Mouse (Mus musculus) kidney, postnatal 4 days (tissue): Measurements from ENCODE around the gene Fam120a.
A peak's percentile ranks its signal among the peaks of the same experiment; 100 is the strongest.

Experiments
- DNase-seq, 2 experiments: peaks; one replicate each; pipeline ENCODE4 v3.0.0; 2021; ENCODE audit warnings: mixed read lengths in 2 of 2

Fam120a gene

DNA sequence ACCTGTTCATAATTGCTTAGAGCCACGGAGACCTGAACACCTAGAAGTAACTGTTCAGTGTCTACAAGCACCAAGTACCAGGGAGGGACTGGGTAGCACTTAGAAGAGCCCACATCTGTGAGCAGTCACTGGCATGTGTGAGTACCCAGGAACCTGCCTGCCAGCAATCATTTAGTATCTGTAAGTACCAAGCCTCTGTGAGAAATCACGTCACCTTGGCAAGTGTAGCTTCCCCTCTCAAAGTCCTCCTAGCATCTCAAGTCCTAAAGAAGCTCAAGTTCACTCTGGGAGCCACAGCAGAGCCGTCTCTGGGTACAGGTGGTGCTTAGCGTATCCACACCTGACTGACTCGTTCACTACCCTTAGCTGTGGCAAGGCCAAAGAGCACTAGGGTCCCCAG lies 116.1 kb downstream of the Fam120a start:
- DNase-seq, result no peak

GRCm38 (mm10) chr13:48850771-48851170 lies 117.0 kb downstream of the Fam120a start:
- DNase-seq, result no peak

DNA sequence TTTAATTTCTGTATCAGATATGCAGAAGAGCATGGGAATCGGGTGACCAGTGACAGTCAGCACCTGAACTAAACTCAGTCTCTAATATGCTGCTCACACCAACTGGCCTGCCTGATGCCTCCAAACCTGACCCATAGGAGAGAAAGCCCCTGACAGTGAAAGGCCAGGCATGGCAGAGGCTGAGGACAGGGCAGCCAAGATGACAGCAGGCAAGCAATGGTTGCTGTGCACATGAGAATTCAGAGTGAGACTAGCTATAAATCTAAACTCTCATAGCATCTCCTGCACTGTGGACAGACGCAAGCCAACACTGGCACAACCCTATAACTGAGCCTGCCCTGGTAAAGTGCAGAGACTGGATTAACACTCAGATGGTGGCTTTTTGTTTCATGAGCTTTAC lies 117.5 kb downstream of the Fam120a start:
- no peak for DNase-seq

DNA sequence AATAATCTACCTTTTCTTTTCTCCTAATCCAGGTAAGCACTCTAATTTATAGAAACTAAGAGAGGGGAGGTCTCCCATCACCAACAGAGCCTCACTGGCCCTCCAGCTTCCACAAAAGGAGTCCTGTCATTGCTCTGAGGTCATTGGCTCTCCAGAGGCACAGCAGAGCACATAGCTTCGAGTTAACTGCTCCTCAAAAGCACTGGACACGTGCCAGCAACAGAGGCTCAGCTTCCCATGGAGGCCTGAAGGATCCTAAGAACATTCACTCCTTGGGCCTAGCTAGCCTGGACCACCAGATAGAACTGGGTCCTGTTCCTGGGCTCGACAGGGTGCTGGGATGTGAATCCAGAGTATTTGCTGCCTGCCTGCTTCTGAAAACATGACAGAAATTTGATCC lies 118.7 kb downstream of the Fam120a start:
- DNase-seq, result peak; percentile 68 to 72

DNA sequence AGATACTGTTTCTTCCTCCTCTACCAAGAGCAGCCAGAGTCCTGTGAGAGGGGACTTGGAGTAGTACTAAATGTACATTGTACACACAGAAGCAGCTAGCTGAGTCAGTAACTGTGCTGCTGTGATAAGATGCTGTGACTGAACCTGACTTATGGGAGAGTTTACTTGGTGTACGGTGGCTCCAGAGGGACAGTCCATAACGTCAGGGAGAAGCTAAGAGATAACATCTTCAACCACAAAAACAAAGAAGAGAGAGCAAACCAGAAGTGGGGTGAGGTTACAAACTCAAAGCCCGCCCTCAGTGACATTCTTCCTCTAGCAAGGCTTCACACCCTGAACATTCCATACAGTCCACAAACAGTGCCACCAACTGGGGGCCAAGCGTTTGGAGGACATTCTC lies 122.5 kb downstream of the Fam120a start:
- DNase-seq, result no peak

DNA sequence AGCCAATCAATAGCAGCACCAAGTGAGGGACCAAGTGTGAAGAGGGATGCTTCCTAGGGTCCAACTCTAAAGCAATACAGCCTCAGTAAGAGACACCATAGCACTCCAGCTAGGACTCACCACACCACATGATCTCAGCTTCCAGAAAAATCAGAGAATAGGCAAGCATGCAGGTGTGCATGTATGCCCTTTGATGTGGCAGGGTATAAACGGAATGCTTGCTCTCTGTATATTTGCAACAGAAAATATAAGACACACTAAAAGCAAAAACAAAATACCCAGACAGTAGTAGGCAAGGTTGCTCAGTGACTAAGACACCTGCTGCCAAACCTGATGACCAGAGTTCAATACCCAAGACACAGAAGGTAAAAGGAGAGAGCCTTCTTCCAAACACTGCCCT lies 124.3 kb downstream of the Fam120a start:
- DNase-seq, result no peak

GRCm38 (mm10) chr13:48841905-48842592 lies 125.8 kb downstream of the Fam120a start:
- DNase-seq, result no peak

DNA sequence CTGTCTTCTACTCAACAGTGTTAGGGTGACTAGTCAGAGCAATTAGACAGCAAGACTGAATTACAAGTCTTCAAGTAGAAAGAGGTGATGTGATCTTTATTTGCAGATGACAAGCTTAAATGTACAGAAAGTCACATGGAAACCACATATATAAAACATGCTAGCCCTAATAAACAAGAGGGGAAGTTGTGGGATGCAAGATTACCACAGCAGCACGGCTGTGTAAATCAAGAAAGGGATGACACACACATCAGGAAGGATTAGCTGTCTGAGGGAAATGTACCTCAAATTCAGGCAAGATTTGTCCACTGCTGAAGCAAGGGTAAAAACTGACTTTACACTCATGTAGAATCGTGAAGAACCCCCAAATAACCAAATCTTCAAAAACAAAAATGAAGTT lies 129.5 kb downstream of the Fam120a start:
- no peak for DNase-seq

DNA sequence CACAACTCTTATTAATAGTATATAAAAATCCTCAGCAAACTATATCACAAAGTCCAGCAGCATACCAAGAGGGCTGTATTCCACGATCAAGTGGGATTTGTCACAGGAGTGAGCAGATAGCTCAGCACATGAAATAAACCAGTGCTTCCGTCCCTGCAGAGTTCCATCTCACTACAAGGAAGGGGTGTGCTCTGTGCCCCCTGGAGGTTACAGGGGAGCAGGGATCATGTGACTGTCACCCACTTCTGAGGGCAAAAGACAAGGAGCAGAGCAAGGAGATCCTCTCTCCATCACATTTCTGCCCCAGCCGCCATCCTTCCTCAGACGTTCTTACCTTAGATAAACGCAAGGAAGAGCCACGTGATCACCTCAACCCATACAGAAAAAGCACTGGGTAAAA lies 130.3 kb downstream of the Fam120a start:
- DNase-seq, result no peak

DNA sequence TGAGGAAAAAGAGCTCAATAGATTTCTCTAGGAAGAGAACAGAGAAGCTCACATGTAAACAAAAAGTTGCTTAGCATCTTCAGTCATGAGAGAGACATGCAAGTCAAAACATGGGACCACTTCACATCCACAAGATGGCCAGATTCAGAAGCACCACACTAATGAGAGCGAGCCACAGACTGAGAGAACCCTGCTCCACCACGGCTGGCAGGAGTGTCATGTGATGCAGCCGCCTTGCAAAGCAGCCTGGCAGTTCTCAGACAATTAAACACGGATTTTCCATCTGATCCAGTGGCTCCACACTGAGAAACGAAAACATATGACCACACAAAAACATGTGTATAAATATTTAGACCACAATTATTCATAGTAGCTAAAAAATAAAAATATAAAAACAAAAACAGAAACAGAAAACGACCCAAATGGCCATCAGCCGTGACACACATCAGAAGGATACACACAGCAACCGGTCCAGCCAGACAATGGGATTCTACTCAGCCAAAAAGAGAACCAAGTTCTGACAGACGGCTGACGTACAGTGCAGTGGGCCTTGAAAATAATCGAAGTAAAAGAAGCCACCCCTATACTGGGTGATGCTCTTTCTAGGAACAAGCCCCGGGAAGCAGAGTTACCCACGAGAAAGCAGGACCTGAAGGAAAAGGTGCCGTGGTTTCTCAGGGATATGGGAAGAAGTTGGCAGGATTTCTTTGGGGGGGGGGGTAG lies 137.1 kb downstream of the Fam120a start:
- no peak for DNase-seq

DNA sequence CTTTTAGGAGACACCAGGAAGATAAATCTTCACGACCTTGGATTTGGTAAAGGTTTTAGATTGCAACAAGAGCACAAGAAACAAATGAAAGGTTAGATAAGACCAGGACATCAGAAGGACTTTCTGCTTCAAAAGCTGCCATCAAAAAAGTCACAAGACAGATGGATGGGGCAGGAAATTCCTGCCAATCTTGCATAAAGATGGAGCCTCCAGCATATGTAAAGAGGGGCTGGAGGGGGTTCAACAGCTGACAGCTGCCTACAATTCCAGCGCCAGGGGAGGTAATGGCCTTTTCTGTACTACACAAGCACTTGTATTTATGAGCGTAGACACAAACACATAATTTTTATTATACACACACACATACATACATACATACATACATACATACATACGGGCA lies 138.0 kb downstream of the Fam120a start:
- no peak for DNase-seq
